Mouse (Mus musculus) thymus, adult 2 months (tissue): ENCODE data around the gene Senp6. TPM values are rescaled to one million over a fixed set of nuclear protein-coding genes. Genes with fewer than 3 reads are reported as not detected.

Experiments
- DNase-seq: peaks from one replicate; pipeline ENCODE4 v3.0.0; 2021
- H3K27ac ChIP-seq: fragments of 200-500 bp; 2 replicates; pipeline ENCODE4 v1.5.1; 2012; ENCODE audit warnings: low read length, control low read depth; ENCODE audit not compliant: control insufficient read depth, insufficient read depth
- H3K27me3 ChIP-seq: fragments of 200-500 bp; 2 replicates; pipeline ENCODE4 v1.6.1; 2012; ENCODE audit warnings: mild to moderate bottlenecking, low read length, moderate library complexity, mixed read lengths; ENCODE audit not compliant: control insufficient read depth, insufficient read depth
- H3K36me3 ChIP-seq: fragments of 200-500 bp; 2 replicates; pipeline ENCODE4 v1.6.1; 2012; ENCODE audit warnings: mild to moderate bottlenecking, low read length, moderate library complexity; ENCODE audit not compliant: control insufficient read depth, insufficient read depth
- H3K4me1 ChIP-seq: fragments of 200-500 bp; replicated peaks from 2 replicates; pipeline ENCODE4 v1.6.1; 2012; ENCODE audit warnings: low read length; ENCODE audit not compliant: control insufficient read depth, insufficient read depth
- H3K4me3 ChIP-seq: fragments of 200-500 bp; 2 replicates; pipeline ENCODE4 v1.5.1; 2012; ENCODE audit warnings: mild to moderate bottlenecking, low read length, control low read depth, moderate library complexity; ENCODE audit not compliant: control insufficient read depth, insufficient read depth
- CTCF ChIP-seq: fragments of 200-500 bp; IDR thresholded peaks from 2 replicates; pipeline ENCODE4 v1.5.1; 2012; ENCODE audit warnings: mild to moderate bottlenecking, control low read depth, low read length, moderate library complexity, borderline replicate concordance; ENCODE audit not compliant: control insufficient read depth, poor library complexity, insufficient read depth; ENCODE audit errors: extremely low read depth
- POLR2A ChIP-seq: fragments of 200-500 bp; IDR thresholded peaks from 2 replicates; pipeline ENCODE4 v1.6.1; 2012; ENCODE audit warnings: mild to moderate bottlenecking, low read length, control low read depth, moderate library complexity; ENCODE audit not compliant: control insufficient read depth, poor library complexity, insufficient read depth; ENCODE audit errors: extremely low read depth
- WGBS: fragments of 180-500 bp; shearing (Covaris S2); methylation state at CpG from one replicate; pipeline ENCODE4 v1.1.7; 2018; 5-methylcytosine and 5-hydroxymethylcytosine counted together
- polyA plus RNA-seq: library from polyadenylated mRNA; depleted of rRNA; stranded (reverse); fragments of >200 nt; gene quantifications from 2 replicates; pipeline ENCODE4 v1.2.3, GENCODE M21; 2012; rRNA removed

The Senp6 gene
- polyA plus RNA-seq, 1 experiment, result 29.7 TPM

GRCm38 (mm10) chr9:80194446-80194845 lies 127.7 kb downstream of the Senp6 start:
- TF ChIP-seq POLR2A (no peak), CTCF (no peak)
- WGBS, result 93% methylated on average over 6 of the region's 6 CpGs
- no peak overlapping the region for H3K4me3 ChIP-seq

More at GRCm38 (mm10) chr9:80194446-80194845, 127.7 kb downstream of the Senp6 start:
- DNase-seq, result no peak
- no peaks in the 10 kb centered on the region for H3K4me1 ChIP-seq
- H3K36me3 ChIP-seq, result no peaks in the 10 kb centered on the region
- H3K27me3 ChIP-seq, result no peaks in the 10 kb centered on the region
- H3K27ac ChIP-seq, result no peak overlapping the region

Other genes starting within 250 kb of the Senp6 start
- 0.51 and 0.90 TPM in 2 replicates for gene Filip1, start 54.1 kb upstream of the Senp6 start, polyA plus RNA-seq
- 4.1 and 6.0 TPM in 2 replicates for gene Myo6, start 98.1 kb downstream of the Senp6 start, polyA plus RNA-seq